Mouse (Mus musculus) T-cell, adult 2 months (primary cell): Measurements from ENCODE around the gene Ddx28.

Experiments used
- DNase-seq: peaks from one replicate; pipeline ENCODE4 v3.0.0; 2022; ENCODE audit warnings: low spot score

The Ddx28 gene

GRCm38 (mm10) chr8:106011643-106011986 is at the start of gene Ddx28:
TSS of gene Ddx28 (minus strand) at chr8:106011882.
- no peak for DNase-seq

GRCm38 (mm10) chr8:106060521-106060920 is 48.8 kb upstream of the Ddx28 start:
- DNase-seq = no peak

- DNase-seq = peak; percentile 66
These were observed 48.1 kb upstream of the Ddx28 start for GRCm38 (mm10) chr8:106059613-106060371.

- peak; percentile 99 for DNase-seq
These were observed 47.3 kb upstream of the Ddx28 start, which contains the start of gene Nfatc3 for GRCm38 (mm10) chr8:106058731-106059612. TSS of gene Nfatc3 (plus strand) at chr8:106058840.

- DNase-seq = no peak
These were observed 44.8 kb upstream of the Ddx28 start for GRCm38 (mm10) chr8:106056455-106056982.

GRCm38 (mm10) chr8:106055038-106055437 is 43.4 kb upstream of the Ddx28 start:
- no peak for DNase-seq

- peak; percentile 95 for DNase-seq
These were observed 42.6 kb upstream of the Ddx28 start for GRCm38 (mm10) chr8:106054190-106054811.

- peak; percentile 81 for DNase-seq
These were observed 40.9 kb upstream of the Ddx28 start for GRCm38 (mm10) chr8:106052510-106053089.

GRCm38 (mm10) chr8:106051068-106051467 is 39.4 kb upstream of the Ddx28 start:
- DNase-seq = no peak

GRCm38 (mm10) chr8:106049840-106050239 is 38.2 kb upstream of the Ddx28 start:
- DNase-seq = no peak

- DNase-seq = no peak
These were observed 36.4 kb upstream of the Ddx28 start for GRCm38 (mm10) chr8:106047854-106048630.

GRCm38 (mm10) chr8:106046872-106047559 is 35.3 kb upstream of the Ddx28 start:
- DNase-seq = no peak

- no peak for DNase-seq
These were observed 32.5 kb upstream of the Ddx28 start for GRCm38 (mm10) chr8:106044151-106044550.

- DNase-seq = no peak
These were observed 31.4 kb upstream of the Ddx28 start for GRCm38 (mm10) chr8:106043055-106043454.

GRCm38 (mm10) chr8:106040218-106040617 is 28.5 kb upstream of the Ddx28 start:
- DNase-seq = no peak

GRCm38 (mm10) chr8:106039605-106040004 is 27.9 kb upstream of the Ddx28 start:
- no peak for DNase-seq

GRCm38 (mm10) chr8:106038721-106039120 is 27.0 kb upstream of the Ddx28 start:
- DNase-seq = no peak

GRCm38 (mm10) chr8:106022483-106022882 is 10.8 kb upstream of the Ddx28 start:
- DNase-seq = peak; percentile 79

GRCm38 (mm10) chr8:106018039-106018438 is 6.4 kb upstream of the Ddx28 start:
- no peak for DNase-seq

GRCm38 (mm10) chr8:106017130-106017529 is 5.4 kb upstream of the Ddx28 start:
- peak; percentile 55 for DNase-seq

GRCm38 (mm10) chr8:106016284-106016683 is 4.6 kb upstream of the Ddx28 start:
- no peak for DNase-seq
